Mouse (Mus musculus): ENCODE measurements around the gene Acoxl. TPM values are rescaled to one million over a fixed set of nuclear protein-coding genes. Genes with fewer than 3 reads are reported as not detected.

Acoxl gene
- total RNA-seq, 2 experiments from 2014 or later, result not detected

GRCm38 (mm10) chr2:128020039-128020907 is 181.6 kb downstream of the Acoxl start:
- intact Hi-C loops (cut with DNase I), result no loop called here
- peak; percentile 21 for DNase-seq

GRCm38 (mm10) chr2:128020908-128021193 is 182.2 kb downstream of the Acoxl start:
- intact Hi-C loops (cut with DNase I), result no loop called here
- DNase-seq, result no peak

GRCm38 (mm10) chr2:128023855-128024254 is 185.2 kb downstream of the Acoxl start:
- no peak for DNase-seq
- intact Hi-C loops (cut with DNase I), result no loop called here

- intact Hi-C loops (cut with DNase I), result no loop called here
- DNase-seq, result no peak
Observed at GRCm38 (mm10) chr2:128027696-128028095, 189.0 kb downstream of the Acoxl start.

GRCm38 (mm10) chr2:128029968-128030367 is 191.3 kb downstream of the Acoxl start:
- no peak for DNase-seq
- intact Hi-C loops (cut with DNase I), result no loop called here

GRCm38 (mm10) chr2:128032111-128032510 is 193.4 kb downstream of the Acoxl start:
- intact Hi-C loops (cut with DNase I), result no loop called here
- DNase-seq, result no peak

GRCm38 (mm10) chr2:128033503-128033902 is 194.8 kb downstream of the Acoxl start:
- DNase-seq, result no peak
- intact Hi-C loops (cut with DNase I), result no loop called here

- DNase-seq, result no peak
- intact Hi-C loops (cut with DNase I), result no loop called here
Observed at GRCm38 (mm10) chr2:128034066-128034665, 195.5 kb downstream of the Acoxl start.

GRCm38 (mm10) chr2:128038259-128038890 is 199.7 kb downstream of the Acoxl start:
- DNase-seq, result no peak
- intact Hi-C loops (cut with DNase I), result no loop called here

GRCm38 (mm10) chr2:128041066-128041750 is 202.5 kb downstream of the Acoxl start:
- DNase-seq, result no peak
- intact Hi-C loops (cut with DNase I), result no loop called here

- intact Hi-C loops (cut with DNase I), result no loop called here
Observed at GRCm38 (mm10) chr2:128046454-128046853, 207.8 kb downstream of the Acoxl start.

GRCm38 (mm10) chr2:128054905-128055304 is 216.2 kb downstream of the Acoxl start:
- intact Hi-C loops (cut with DNase I), result no loop called here
- DNase-seq, result no peak

More at GRCm38 (mm10) chr2:128046454-128046853, 207.8 kb downstream of the Acoxl start:
- DNase-seq, result no peak

GRCm38 (mm10) chr2:128057872-128058271 is 219.2 kb downstream of the Acoxl start:
- no peak for DNase-seq
- intact Hi-C loops (cut with DNase I), result no loop called here

GRCm38 (mm10) chr2:128058627-128059026 is 220.0 kb downstream of the Acoxl start:
- no peak for DNase-seq
- intact Hi-C loops (cut with DNase I), result no loop called here

GRCm38 (mm10) chr2:128060213-128060612 is 221.5 kb downstream of the Acoxl start:
- DNase-seq, result no peak
- intact Hi-C loops (cut with DNase I), result no loop called here

- intact Hi-C loops (cut with DNase I), result no loop called here
Observed at GRCm38 (mm10) chr2:128060680-128061287, 222.1 kb downstream of the Acoxl start.

GRCm38 (mm10) chr2:128061491-128061890 is 222.8 kb downstream of the Acoxl start:
- DNase-seq, result no peak
- intact Hi-C loops (cut with DNase I), result no loop called here

More at GRCm38 (mm10) chr2:128060680-128061287, 222.1 kb downstream of the Acoxl start:
- no peak for DNase-seq

GRCm38 (mm10) chr2:128062756-128063155 is 224.1 kb downstream of the Acoxl start:
- DNase-seq, result no peak
- intact Hi-C loops (cut with DNase I), result no loop called here

- intact Hi-C loops (cut with DNase I), result no loop called here
- DNase-seq, result no peak
Observed at GRCm38 (mm10) chr2:128065013-128065412, 226.3 kb downstream of the Acoxl start.

GRCm38 (mm10) chr2:128065576-128065975 is 226.9 kb downstream of the Acoxl start:
- intact Hi-C loops (cut with DNase I), result no loop called here
- no peak for DNase-seq

GRCm38 (mm10) chr2:128067162-128067561 is 228.5 kb downstream of the Acoxl start:
- DNase-seq, result no peak
- intact Hi-C loops (cut with DNase I), result no loop called here
